Mouse (Mus musculus): ENCODE results near the gene Prss58. TPM values are rescaled to one million over a fixed set of nuclear protein-coding genes. Genes with fewer than 3 reads are reported as not detected.

The Prss58 gene
- not detected in 2 replicates for polyA plus RNA-seq (2015; fragmentation: Nextera tagmentation; extraction: Ambion mirVana)

GRCm38 (mm10) chr6:40900287-40900686 lies at the start of gene Prss58:
Gene Prss58, minus strand, starts transcription at chr6:40900387.

GRCm38 (mm10) chr6:40940457-40940856 lies 40.3 kb upstream of the Prss58 start, which contains the start of gene 1700074P13Rik:
Gene 1700074P13Rik, minus strand, starts transcription at chr6:40940557.

GRCm38 (mm10) chr6:40887394-40887793 lies 12.8 kb downstream of the Prss58 start, which contains the start of gene Moxd2:
Gene Moxd2, minus strand, starts transcription at chr6:40887494.

Other genes starting within 250 kb of the Prss58 start
- not detected in 2 replicates for gene Moxd2, start 12.9 kb downstream of the Prss58 start, polyA plus RNA-seq (2015; fragmentation: Nextera tagmentation; extraction: Ambion mirVana)
- gene 1700074P13Rik, start 40.2 kb upstream of the Prss58 start, polyA plus RNA-seq (2015; fragmentation: Nextera tagmentation; extraction: Ambion mirVana), result not detected in 2 replicates
- not detected in 2 replicates for gene Gm4744, start 51.5 kb upstream of the Prss58 start, polyA plus RNA-seq (2015; fragmentation: Nextera tagmentation; extraction: Ambion mirVana)
- not detected in 2 replicates for gene 1810009J06Rik, start 64.4 kb upstream of the Prss58 start, polyA plus RNA-seq (2015; fragmentation: Nextera tagmentation; extraction: Ambion mirVana)
- gene Gm2663, start 99.1 kb upstream of the Prss58 start, polyA plus RNA-seq (2015; fragmentation: Nextera tagmentation; extraction: Ambion mirVana), result not detected in 2 replicates
- gene 2210010C04Rik, start 135.1 kb upstream of the Prss58 start, polyA plus RNA-seq (2015; fragmentation: Nextera tagmentation; extraction: Ambion mirVana), result not detected in 2 replicates